In genomic region chr11:55021458-55021857, GRCm38 (mm10) we compare ENCODE assay signal across 11 mouse cellular contexts. TPM values are rescaled to one million over a fixed set of nuclear protein-coding genes. Genes with fewer than 3 reads are reported as not detected.
A peak's percentile ranks its signal among the peaks of the same experiment; 100 is the strongest.
DNase-seq lines count a peak whose midpoint lies in the region; ATAC-seq and TF ChIP-seq lines count a peak whose summit lies in the region.
"Had no signal": no experiment of that assay in that cellular context is flagged by ENCODE, and none has a peak within 500 bp of the region (broad histone marks: within the 10 kb centered on the region; RNA-seq: fewer than 3 reads in every experiment).

No protein-coding gene starts in this region.

- H3K4me3 ChIP-seq in forebrain, embryonic 10.5 days: no peak overlapping the region
- H3K4me3 ChIP-seq in forebrain, embryonic 16.5 days (replicated peaks; ENCODE audit: low read length): no peak overlapping the region
- no peak overlapping the region for H3K4me3 ChIP-seq in hindbrain, embryonic 15.5 days
- no peak overlapping the region for H3K4me3 ChIP-seq in hindbrain, embryonic 16.5 days (ENCODE audit: low read length)
- no peak overlapping the region for H3K4me3 ChIP-seq in lung, postnatal 0 days (ENCODE audit: low read depth, low read length)
- H3K4me3 ChIP-seq: liver, embryonic 13.5 days had no signal

- no peaks in the 10 kb centered on the region for H3K27me3 ChIP-seq in forebrain, embryonic 10.5 days (ENCODE audit: poor library complexity, severe bottlenecking)
- H3K27me3 ChIP-seq in forebrain, embryonic 16.5 days (replicated peaks; ENCODE audit: control insufficient read depth, insufficient read depth, low read length): no peaks in the 10 kb centered on the region
- no peaks in the 10 kb centered on the region for H3K27me3 ChIP-seq in hindbrain, embryonic 15.5 days
- no peaks in the 10 kb centered on the region for H3K27me3 ChIP-seq in hindbrain, embryonic 16.5 days (replicated peaks; ENCODE audit: control insufficient read depth, insufficient read depth, low read length)
- H3K27me3 ChIP-seq in lung, postnatal 0 days (replicated peaks; ENCODE audit: insufficient read depth, low read length): no peaks in the 10 kb centered on the region
- H3K27me3 ChIP-seq: liver, embryonic 13.5 days had no signal

- peak overlapping the region; percentile 92; the same call in 1 of the 2 replicates for H3K27ac ChIP-seq in forebrain, embryonic 10.5 days
- no peak overlapping the region for H3K27ac ChIP-seq in forebrain, embryonic 16.5 days (ENCODE audit: low read length)
- H3K27ac ChIP-seq in hindbrain, embryonic 15.5 days (replicated peaks): peak overlapping the region; percentile 87; the same call in 1 of the 2 replicates
- no peak overlapping the region for H3K27ac ChIP-seq in hindbrain, embryonic 16.5 days (ENCODE audit: low read depth, low read length)
- peak overlapping the region; percentile 89 for H3K27ac ChIP-seq in lung, postnatal 0 days (ENCODE audit: low read length)
- H3K27ac ChIP-seq: liver, embryonic 13.5 days had no signal

- intact Hi-C loops in left cerebral cortex, postnatal 4 days (cut with DNase I): no loop called here

- no peaks in the 10 kb centered on the region for H3K9me3 ChIP-seq in forebrain, embryonic 10.5 days
- no peaks in the 10 kb centered on the region for H3K9me3 ChIP-seq in forebrain, embryonic 16.5 days (ENCODE audit: control insufficient read depth, low read length)
- no peaks in the 10 kb centered on the region for H3K9me3 ChIP-seq in hindbrain, embryonic 15.5 days
- H3K9me3 ChIP-seq in hindbrain, embryonic 16.5 days (ENCODE audit: control insufficient read depth, low read length): no peaks in the 10 kb centered on the region
- no peaks in the 10 kb centered on the region for H3K9me3 ChIP-seq in lung, postnatal 0 days (ENCODE audit: low read length)
- H3K9me3 ChIP-seq: liver, embryonic 13.5 days had no signal

- no peak for DNase-seq in forebrain, embryonic 10.5 days (ENCODE audit: extremely low spot score, low spot score)
- no peak for DNase-seq in lung, postnatal 0 days (ENCODE audit: low spot score)
- no peak for DNase-seq in lung, postnatal 14 days
- DNase-seq in urinary bladder, postnatal 4 days (ENCODE audit: low spot score in 2 of 2): no peak
- no peak for DNase-seq in left cerebral cortex, postnatal 4 days
- DNase-seq: cerebellum, adult 8-10 months; liver, embryonic 13.5 days; right cerebral cortex, postnatal 4 days had no signal

- H3K4me2 ChIP-seq in forebrain, embryonic 16.5 days (ENCODE audit: low read length): no peak overlapping the region
- H3K4me2 ChIP-seq in hindbrain, embryonic 15.5 days: no peak overlapping the region
- H3K4me2 ChIP-seq in hindbrain, embryonic 16.5 days (ENCODE audit: low read length): no peak overlapping the region
- H3K4me2 ChIP-seq in lung, postnatal 0 days (replicated peaks; ENCODE audit: low read depth, low read length): no peak overlapping the region
- H3K4me2 ChIP-seq: liver, embryonic 13.5 days had no signal

- 0 out of 2 replicates have a peak, but pooled peaks cover 2% of the 10 kb centered on the region for H3K36me3 ChIP-seq in forebrain, embryonic 10.5 days (replicated peaks)
- H3K36me3 ChIP-seq in forebrain, embryonic 16.5 days (ENCODE audit: control insufficient read depth, insufficient read depth): no peaks in the 10 kb centered on the region
- H3K36me3 ChIP-seq in hindbrain, embryonic 15.5 days: no peaks in the 10 kb centered on the region
- no peaks in the 10 kb centered on the region for H3K36me3 ChIP-seq in hindbrain, embryonic 16.5 days (ENCODE audit: control insufficient read depth, insufficient read depth, low read length)
- peaks cover 14% of the 10 kb centered on the region for H3K36me3 ChIP-seq in lung, postnatal 0 days (ENCODE audit: insufficient read depth, low read length)

- H3K9ac ChIP-seq in forebrain, embryonic 16.5 days (replicated peaks; ENCODE audit: low read depth, low read length): no peak overlapping the region
- no peak overlapping the region for H3K9ac ChIP-seq in hindbrain, embryonic 15.5 days
- no peak overlapping the region for H3K9ac ChIP-seq in hindbrain, embryonic 16.5 days (ENCODE audit: low read depth, low read length)
- H3K9ac ChIP-seq in lung, postnatal 0 days (replicated peaks; ENCODE audit: low read depth): 0 out of 2 replicates have a peak overlapping the region, but pooled peaks have one; percentile 0
- H3K9ac ChIP-seq: liver, embryonic 13.5 days had no signal

- peaks cover 47% of the 10 kb centered on the region for H3K4me1 ChIP-seq in forebrain, embryonic 10.5 days
- peaks cover 36% of the 10 kb centered on the region for H3K4me1 ChIP-seq in forebrain, embryonic 16.5 days (replicated peaks; ENCODE audit: control insufficient read depth, insufficient read depth, low read length)
- H3K4me1 ChIP-seq in hindbrain, embryonic 15.5 days (replicated peaks): peaks cover 55% of the 10 kb centered on the region
- H3K4me1 ChIP-seq in hindbrain, embryonic 16.5 days (ENCODE audit: control insufficient read depth, insufficient read depth, low read depth, low read length): peaks cover 28% of the 10 kb centered on the region
- peaks cover 53% of the 10 kb centered on the region for H3K4me1 ChIP-seq in lung, postnatal 0 days (ENCODE audit: insufficient read depth, low read depth, low read length)

- no peak for TF ChIP-seq EP300 in lung, postnatal 0 days (IDR thresholded peaks at IDR 0.05)

- no peak for TF ChIP-seq CTCF in lung, postnatal 0 days (IDR thresholded peaks at IDR 0.05)

- no peak for ATAC-seq in forebrain, embryonic 16.5 days
- ATAC-seq in hindbrain, embryonic 15.5 days (ENCODE audit: low FRiP score, low read depth): no peak
- no peak for ATAC-seq in hindbrain, embryonic 16.5 days
- no peak for ATAC-seq in lung, postnatal 0 days

RNA-seq across cellular contexts. Expression of gene Anxa6, which starts 11.8 kb away (rescaled TPM):
- 35.4 and 38.9 TPM in 2 replicates for polyA plus RNA-seq in forebrain, embryonic 10.5 days (2016; fragmentation: Nextera tagmentation; extraction: Ambion mirVana)
- 40.9 and 53.0 TPM in 2 replicates for polyA plus RNA-seq in forebrain, embryonic 16.5 days (2015; fragmentation: Nextera tagmentation; extraction: Ambion mirVana)
- 58.4 and 67.8 TPM in 2 replicates for polyA plus RNA-seq in hindbrain, embryonic 15.5 days (2015; fragmentation: Nextera tagmentation; extraction: Ambion mirVana)
- polyA plus RNA-seq in hindbrain, embryonic 16.5 days (2015; fragmentation: Nextera tagmentation; extraction: Ambion mirVana): 72.4 and 84.0 TPM in 2 replicates
- 228 and 265 TPM in 2 replicates for polyA plus RNA-seq in lung, postnatal 0 days (2015; fragmentation: Nextera tagmentation; extraction: Ambion mirVana)
- total RNA-seq in left cerebral cortex, postnatal 4 days (2021): 10 to 100 TPM; 70.0 to 70.2 TPM

RNA-seq across cellular contexts. Expression of gene Ccdc69, which starts 56.5 kb away (rescaled TPM):
- polyA plus RNA-seq in forebrain, embryonic 10.5 days (2016; fragmentation: Nextera tagmentation; extraction: Ambion mirVana): 0.25 and 0.73 TPM in 2 replicates
- 0.29 TPM in 1 of 2 replicates, not detected in the other for polyA plus RNA-seq in forebrain, embryonic 16.5 days (2015; fragmentation: Nextera tagmentation; extraction: Ambion mirVana)
- 0.45 and 0.49 TPM in 2 replicates for polyA plus RNA-seq in hindbrain, embryonic 15.5 days (2015; fragmentation: Nextera tagmentation; extraction: Ambion mirVana)
- polyA plus RNA-seq in hindbrain, embryonic 16.5 days (2015; fragmentation: Nextera tagmentation; extraction: Ambion mirVana): 0.50 and 1.00 TPM in 2 replicates
- polyA plus RNA-seq in lung, postnatal 0 days (2015; fragmentation: Nextera tagmentation; extraction: Ambion mirVana): 1.4 and 1.8 TPM in 2 replicates
- not detected for total RNA-seq in left cerebral cortex, postnatal 4 days (2021)

RNA-seq across cellular contexts. Expression of gene Tnip1, which starts 58.7 kb away (rescaled TPM):
- polyA plus RNA-seq in forebrain, embryonic 10.5 days (2016; fragmentation: Nextera tagmentation; extraction: Ambion mirVana): 8.8 and 10.0 TPM in 2 replicates
- 12.7 and 13.2 TPM in 2 replicates for polyA plus RNA-seq in forebrain, embryonic 16.5 days (2015; fragmentation: Nextera tagmentation; extraction: Ambion mirVana)
- 16.3 and 18.6 TPM in 2 replicates for polyA plus RNA-seq in hindbrain, embryonic 15.5 days (2015; fragmentation: Nextera tagmentation; extraction: Ambion mirVana)
- 19.6 and 20.4 TPM in 2 replicates for polyA plus RNA-seq in hindbrain, embryonic 16.5 days (2015; fragmentation: Nextera tagmentation; extraction: Ambion mirVana)
- 17.6 and 22.7 TPM in 2 replicates for polyA plus RNA-seq in lung, postnatal 0 days (2015; fragmentation: Nextera tagmentation; extraction: Ambion mirVana)
- total RNA-seq in left cerebral cortex, postnatal 4 days (2021): 10 to 100 TPM; 22.8 to 24.9 TPM

Comparison
In these comparisons a context has a peak if more than half of its experiments do, and no peak if none do; other contexts are left out.
1. H3K27ac ChIP-seq: peak in forebrain, embryonic 10.5 days (single experiment), hindbrain, embryonic 15.5 days (single experiment) and lung, postnatal 0 days (single experiment); none in forebrain, embryonic 16.5 days (single experiment) and hindbrain, embryonic 16.5 days (single experiment).